Comparison of ENCODE assay signal across 9 mouse cellular contexts in the genomic region with DNA sequence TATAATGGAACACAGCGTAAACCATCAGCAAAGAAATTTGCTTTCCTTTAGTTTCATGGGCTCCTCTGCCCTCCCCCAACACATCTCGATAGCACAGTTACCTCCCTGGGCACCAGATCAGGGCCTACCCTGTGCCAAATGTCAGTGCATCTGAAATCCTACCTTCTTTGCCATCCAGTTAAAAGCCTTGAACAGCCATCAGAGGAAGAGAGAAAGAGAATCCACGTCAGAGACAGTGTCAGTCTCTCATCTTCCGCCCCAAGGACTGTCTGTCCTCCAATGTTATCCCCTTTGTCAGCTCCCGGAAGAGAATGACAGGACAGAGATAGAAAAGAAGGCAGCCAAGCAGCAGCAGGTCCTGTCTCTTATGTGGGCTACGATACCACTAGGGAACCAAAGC. TPM values are rescaled to one million over a fixed set of nuclear protein-coding genes. Genes with fewer than 3 reads are reported as not detected.
A peak's percentile ranks its signal among the peaks of the same experiment; 100 is the strongest.
DNase-seq lines count a peak whose midpoint lies in the region; ATAC-seq and TF ChIP-seq lines count a peak whose summit lies in the region.
"Had no signal": no experiment of that assay in that cellular context is flagged by ENCODE, and none has a peak within 500 bp of the region (broad histone marks: within the 10 kb centered on the region; RNA-seq: fewer than 3 reads in every experiment).

No protein-coding gene starts in this region.

- no peak for TF ChIP-seq EP300 in heart, postnatal 0 days (IDR thresholded peaks at IDR 0.05; ENCODE audit: low read depth)

- H3K36me3 ChIP-seq in heart, postnatal 0 days (replicated peaks; ENCODE audit: control insufficient read depth, insufficient read depth, low read length): no peaks in the 10 kb centered on the region
- H3K36me3 ChIP-seq: hindbrain, embryonic 12.5 days had no signal

- no peak for ATAC-seq in heart, postnatal 0 days (ENCODE audit: insufficient read depth, low read depth)
- no peak for ATAC-seq in activated CD4-positive, CD25-positive, alpha-beta regulatory T cell, adult 4 months

- H3K9me3 ChIP-seq in heart, postnatal 0 days (replicated peaks; ENCODE audit: control insufficient read depth, low read length): no peaks in the 10 kb centered on the region
- H3K9me3 ChIP-seq: embryonic facial prominence, embryonic 12.5 days; hindbrain, embryonic 12.5 days had no signal

- 0 out of 2 replicates have a peak overlapping the region, but pooled peaks have one; percentile 8 for H3K9ac ChIP-seq in heart, postnatal 0 days (replicated peaks; ENCODE audit: low read depth, low read length)
- H3K9ac ChIP-seq: embryonic facial prominence, embryonic 12.5 days; hindbrain, embryonic 12.5 days had no signal

- H3K4me1 ChIP-seq in heart, postnatal 0 days (ENCODE audit: control insufficient read depth, insufficient read depth): peaks cover 29% of the 10 kb centered on the region
- H3K4me1 ChIP-seq: hindbrain, embryonic 12.5 days had no signal

- 0 out of 2 replicates have a peak overlapping the region, but pooled peaks have one; percentile 22 for H3K27ac ChIP-seq in heart, postnatal 0 days (ENCODE audit: low read depth)
- H3K27ac ChIP-seq: embryonic facial prominence, embryonic 12.5 days; hindbrain, embryonic 12.5 days had no signal

- DNase-seq in heart, postnatal 0 days (ENCODE audit: low spot score): no peak
- no peak for DNase-seq in heart, adult 18-20 months
- DNase-seq in adrenal gland, adult 8-10 months: peak; percentile 68
- DNase-seq in adrenal gland, postnatal 14 days: peak; percentile 69
- DNase-seq in cerebellum, postnatal 25 days: peak; percentile 21 to 55
- DNase-seq in ovary, postnatal 10 days (ENCODE audit: low spot score): no peak

- H3K27me3 ChIP-seq in heart, postnatal 0 days (ENCODE audit: control insufficient read depth, insufficient read depth, low read length): no peaks in the 10 kb centered on the region
- H3K27me3 ChIP-seq: embryonic facial prominence, embryonic 12.5 days; hindbrain, embryonic 12.5 days had no signal

- 0 out of 2 replicates have a peak overlapping the region, but pooled peaks have one; percentile 25 for H3K4me2 ChIP-seq in heart, postnatal 0 days (ENCODE audit: low read depth, low read length)
- H3K4me2 ChIP-seq: embryonic facial prominence, embryonic 12.5 days; hindbrain, embryonic 12.5 days had no signal

- H3K4me3 ChIP-seq in heart, postnatal 0 days (ENCODE audit: low read depth, low read length): no peak overlapping the region
- H3K4me3 ChIP-seq: embryonic facial prominence, embryonic 12.5 days; hindbrain, embryonic 12.5 days had no signal

- TF ChIP-seq CTCF in heart, postnatal 0 days (IDR thresholded peaks at IDR 0.05; ENCODE audit: low read depth): no peak

- 50% methylated on average over 6 of the region's 6 CpGs for WGBS in heart, postnatal 0 days

RNA-seq across cellular contexts. Expression of a gene that starts 15.4 kb away (rescaled TPM):
- 50.3 and 61.6 TPM in 2 replicates for total RNA-seq in heart, postnatal 0 days (2014; rRNA removed; ENCODE audit: low replicate concordance)
- 47.3 and 48.4 TPM in 2 replicates for polyA plus RNA-seq in heart, postnatal 0 days (2015; fragmentation: Nextera tagmentation; extraction: Ambion mirVana)
- total RNA-seq in heart, adult 18-20 months (2021): 10 to 100 TPM; 66.8 to 67.5 TPM
- 100 to 1,000 TPM in 3 of 4 experiments, 10 to 100 TPM in 1; 98.3 to 124 (median 123) TPM for total RNA-seq in adrenal gland, adult 8-10 months (2022)
- total RNA-seq in adrenal gland, postnatal 14 days (2021): 95.5 and 99.1 TPM in 2 replicates
- polyA plus RNA-seq in activated CD4-positive, CD25-positive, alpha-beta regulatory T cell, adult 4 months (2017; shearing (Covaris generic)): 100 to 1,000 TPM; 255 to 319 TPM

Comparison
In these comparisons a context has a peak if more than half of its experiments do, and no peak if none do; other contexts are left out.
1. DNase-seq: peak in adrenal gland, adult 8-10 months (single experiment), adrenal gland, postnatal 14 days (single experiment) and cerebellum, postnatal 25 days (2 of 2); none in heart, postnatal 0 days (single experiment), heart, adult 18-20 months (0 of 2) and ovary, postnatal 10 days (single experiment).